Mouse (Mus musculus) myocyte (in vitro differentiated cells): ENCODE measurements at regions not wholly inside any gene's neighbourhood (a gene's known extent, or its start where the extent isn't known, plus 50 kb on each side); places are given as distances from the start of the nearest gene placed in this dataset.
A peak's percentile ranks its signal among the peaks of the same experiment; 100 is the strongest.

Experiments
- H3K27me3 ChIP-seq: one replicate; pipeline ENCODE4 v1.6.1; 2011; ENCODE audit not compliant: control insufficient read depth, insufficient read depth, insufficient read length
- H3K36me3 ChIP-seq: one replicate; pipeline ENCODE4 v1.6.1; 2011; ENCODE audit not compliant: control insufficient read depth, insufficient read depth
- H3K4me2 ChIP-seq: one replicate; pipeline ENCODE4 v1.6.1; 2011; ENCODE audit warnings: low read depth, control low read depth
- H3K4me3 ChIP-seq: one replicate; pipeline ENCODE4 v1.5.1; 2011; ENCODE audit warnings: mild to moderate bottlenecking, control low read depth, moderate library complexity
- H3K79me2 ChIP-seq: one replicate; pipeline ENCODE4 v1.6.1; 2011; ENCODE audit not compliant: control insufficient read depth, insufficient read depth
- H3ac ChIP-seq: one replicate; pipeline ENCODE4 v1.6.1; 2011; ENCODE audit not compliant: control insufficient read depth, insufficient read length
- CEBPB ChIP-seq: IDR thresholded peaks from 2 replicates; pipeline ENCODE4 v1.6.1; 2011; ENCODE audit warnings: mild to moderate bottlenecking, moderate library complexity; ENCODE audit not compliant: poor library complexity, insufficient read depth, severe bottlenecking
- E2F4 ChIP-seq: IDR thresholded peaks from one replicate; pipeline ENCODE4 v1.6.1; 2011; ENCODE audit warnings: mild to moderate bottlenecking, control low read depth, moderate library complexity; ENCODE audit not compliant: insufficient read depth
- MAX ChIP-seq: IDR thresholded peaks from one replicate; pipeline ENCODE4 v1.6.1; 2011; ENCODE audit warnings: low read depth, mild to moderate bottlenecking, control low read depth
- MYOD1 ChIP-seq, 3 experiments: IDR thresholded peaks; one replicate each; pipeline ENCODE4 v1.6.1; 2011; ENCODE audit warnings: control low read depth in 2 of 3, low read depth in 2 of 3, mild to moderate bottlenecking in 2 of 3, moderate library complexity in 1 of 3; ENCODE audit not compliant: insufficient read length in 2 of 3, control insufficient read depth in 1 of 3
- MYOG ChIP-seq, 3 experiments: IDR thresholded peaks; one replicate each; pipeline ENCODE4 v1.6.1; 2011; ENCODE audit warnings: control low read depth in 2 of 3, low read depth in 2 of 3, mild to moderate bottlenecking in 2 of 3; ENCODE audit not compliant: insufficient read length in 2 of 3, control insufficient read depth in 1 of 3, insufficient read depth in 1 of 3
- POLR2A ChIP-seq: IDR thresholded peaks from one replicate; pipeline ENCODE4 v1.6.1; 2011; ENCODE audit warnings: low read depth, mild to moderate bottlenecking, control low read depth, moderate library complexity; ENCODE audit not compliant: insufficient read length
- POLR2AphosphoS2 ChIP-seq: IDR thresholded peaks from one replicate; pipeline ENCODE4 v1.6.1; 2011; ENCODE audit warnings: low read depth, control low read depth; ENCODE audit not compliant: insufficient read length
- REST ChIP-seq: IDR thresholded peaks from one replicate; pipeline ENCODE4 v1.6.1; 2011; ENCODE audit warnings: mild to moderate bottlenecking, control low read depth, moderate library complexity; ENCODE audit not compliant: insufficient read depth, insufficient read length
- SRF ChIP-seq: IDR thresholded peaks from one replicate; pipeline ENCODE4 v1.6.1; 2011; ENCODE audit warnings: low read depth; ENCODE audit not compliant: control insufficient read depth, insufficient read length
- TCF12 ChIP-seq: IDR thresholded peaks from one replicate; pipeline ENCODE4 v1.6.1; 2011; ENCODE audit warnings: mild to moderate bottlenecking, control low read depth; ENCODE audit not compliant: poor library complexity, insufficient read depth, severe bottlenecking
- TCF3 ChIP-seq: IDR thresholded peaks from one replicate; pipeline ENCODE4 v1.6.1; 2011; ENCODE audit warnings: low read depth, control low read depth; ENCODE audit not compliant: insufficient read length
- USF1 ChIP-seq: IDR thresholded peaks from one replicate; pipeline ENCODE4 v1.6.1; 2011; ENCODE audit warnings: low read depth, mild to moderate bottlenecking, control low read depth, moderate library complexity

DNA sequence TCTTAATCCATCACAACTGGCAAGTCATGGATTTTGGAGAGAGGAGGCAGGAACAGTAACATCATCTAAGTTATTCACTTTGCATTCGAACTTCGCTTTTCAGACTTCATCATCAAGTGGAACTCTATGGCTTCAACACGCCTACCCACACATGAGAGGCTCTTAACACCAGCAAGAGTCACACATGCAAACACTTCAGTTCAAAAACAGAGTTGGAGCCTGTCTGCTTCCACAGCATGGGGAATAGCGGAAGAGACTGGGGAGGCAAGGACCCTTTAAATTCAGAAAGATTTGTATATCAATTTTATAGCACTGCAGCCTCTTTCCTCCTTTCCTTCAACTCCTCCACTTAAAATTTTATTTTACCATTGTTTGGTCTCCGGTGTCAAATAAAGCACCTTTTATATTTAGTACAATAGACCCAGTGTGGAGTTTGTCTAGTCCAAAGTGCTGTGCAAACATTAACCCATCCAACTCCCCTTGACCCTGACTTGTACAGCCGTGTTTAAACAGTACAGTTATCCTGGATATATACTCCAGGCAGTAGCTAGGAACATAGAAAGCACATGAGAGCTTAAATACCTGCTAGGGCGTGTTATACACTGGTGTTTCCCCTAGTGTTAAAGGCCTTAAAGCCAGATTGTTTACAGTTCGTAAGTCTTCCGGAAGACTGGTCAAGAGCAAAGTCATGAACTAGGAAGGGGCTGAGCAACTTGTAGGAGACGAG, 203.5 kb downstream of the Fgf9 start:
- no peak overlapping the region for H3ac ChIP-seq
- H3K4me2 ChIP-seq, result no peak overlapping the region
- no peak overlapping the region for H3K4me3 ChIP-seq
- H3K27me3 ChIP-seq, result no peaks in the 10 kb centered on the region
- no peaks in the 10 kb centered on the region for H3K36me3 ChIP-seq
- TF ChIP-seq POLR2A (no peak), MAX (no peak), SRF (no peak), USF1 (no peak), MYOD1 (IDR thresholded peaks at IDR 0.05; ENCODE audit: control insufficient read depth in 1 of 3, insufficient read length in 2 of 3, low read depth in 2 of 3) (no peak), TCF3 (no peak), E2F4 (no peak), TCF12 (no peak), MYOG (IDR thresholded peaks at IDR 0.05; ENCODE audit: control insufficient read depth in 1 of 3, insufficient read depth in 1 of 3, insufficient read length in 2 of 3, low read depth in 2 of 3) (no peak), POLR2AphosphoS2 (no peak)
- H3K79me2 ChIP-seq, result no peaks in the 10 kb centered on the region

DNA sequence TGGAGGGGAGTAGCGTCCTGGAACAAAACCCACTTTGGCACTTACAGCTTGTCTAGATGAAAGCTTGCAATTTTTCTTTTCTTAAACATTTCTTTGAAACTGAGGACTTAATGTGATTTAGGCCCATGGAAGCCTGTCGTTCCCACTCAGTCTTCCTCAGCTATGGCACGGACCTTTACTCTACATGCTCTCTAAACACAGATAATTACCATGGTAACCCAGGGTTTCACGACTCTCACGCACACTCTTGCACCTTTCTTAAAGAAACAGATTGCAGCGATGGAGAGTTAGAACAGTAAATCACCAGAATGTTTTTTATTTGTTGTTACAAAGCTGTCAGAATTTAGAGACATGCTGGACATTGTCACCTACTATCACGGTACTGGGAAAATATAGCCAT, 195.0 kb downstream of the Fgf9 start:
- TF ChIP-seq MYOD1 (IDR thresholded peaks at IDR 0.05; ENCODE audit: control insufficient read depth in 1 of 3, insufficient read length in 2 of 3, low read depth in 2 of 3) (no peak), POLR2A (no peak), MAX (no peak), POLR2AphosphoS2 (no peak), CEBPB (no peak), E2F4 (no peak), MYOG (IDR thresholded peaks at IDR 0.05; ENCODE audit: control insufficient read depth in 1 of 3, insufficient read depth in 1 of 3, insufficient read length in 2 of 3, low read depth in 2 of 3) (no peak), SRF (no peak), REST (no peak), TCF12 (no peak), TCF3 (no peak), USF1 (no peak)
- no peak overlapping the region for H3ac ChIP-seq
- H3K4me3 ChIP-seq, result no peak overlapping the region
- no peaks in the 10 kb centered on the region for H3K36me3 ChIP-seq
- H3K79me2 ChIP-seq, result no peaks in the 10 kb centered on the region
- no peak overlapping the region for H3K4me2 ChIP-seq
- no peaks in the 10 kb centered on the region for H3K27me3 ChIP-seq

DNA sequence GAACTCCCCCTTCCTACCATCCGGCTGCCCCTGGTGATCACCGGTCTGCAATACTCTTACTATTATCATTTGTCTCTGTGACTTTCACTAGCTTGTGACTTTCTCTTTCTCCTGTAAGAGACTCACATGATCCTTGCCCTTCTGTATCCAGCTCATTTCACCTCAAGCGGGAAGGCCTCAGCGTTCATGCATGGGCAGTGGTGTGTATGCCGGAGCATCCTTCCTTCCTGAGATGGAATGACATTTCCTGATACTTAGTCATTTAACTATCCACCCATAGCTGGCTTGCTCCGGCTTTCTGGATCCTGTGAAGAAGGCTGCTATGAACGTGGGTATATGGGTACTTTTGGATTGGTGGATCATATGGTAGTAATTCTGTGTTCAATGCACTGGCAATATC, 194.1 kb downstream of the Fgf9 start:
- no peak overlapping the region for H3K4me3 ChIP-seq
- H3K4me2 ChIP-seq, result no peak overlapping the region
- H3ac ChIP-seq, result no peak overlapping the region
- H3K79me2 ChIP-seq, result no peaks in the 10 kb centered on the region
- H3K36me3 ChIP-seq, result no peaks in the 10 kb centered on the region
- TF ChIP-seq CEBPB (no peak), MYOD1 (IDR thresholded peaks at IDR 0.05; ENCODE audit: control insufficient read depth in 1 of 3, insufficient read length in 2 of 3, low read depth in 2 of 3) (no peak), MYOG (IDR thresholded peaks at IDR 0.05; ENCODE audit: control insufficient read depth in 1 of 3, insufficient read depth in 1 of 3, insufficient read length in 2 of 3, low read depth in 2 of 3) (no peak), USF1 (no peak), REST (no peak), MAX (no peak), TCF3 (no peak), POLR2A (no peak), TCF12 (no peak), POLR2AphosphoS2 (no peak), E2F4 (no peak), SRF (no peak)
- no peaks in the 10 kb centered on the region for H3K27me3 ChIP-seq

DNA sequence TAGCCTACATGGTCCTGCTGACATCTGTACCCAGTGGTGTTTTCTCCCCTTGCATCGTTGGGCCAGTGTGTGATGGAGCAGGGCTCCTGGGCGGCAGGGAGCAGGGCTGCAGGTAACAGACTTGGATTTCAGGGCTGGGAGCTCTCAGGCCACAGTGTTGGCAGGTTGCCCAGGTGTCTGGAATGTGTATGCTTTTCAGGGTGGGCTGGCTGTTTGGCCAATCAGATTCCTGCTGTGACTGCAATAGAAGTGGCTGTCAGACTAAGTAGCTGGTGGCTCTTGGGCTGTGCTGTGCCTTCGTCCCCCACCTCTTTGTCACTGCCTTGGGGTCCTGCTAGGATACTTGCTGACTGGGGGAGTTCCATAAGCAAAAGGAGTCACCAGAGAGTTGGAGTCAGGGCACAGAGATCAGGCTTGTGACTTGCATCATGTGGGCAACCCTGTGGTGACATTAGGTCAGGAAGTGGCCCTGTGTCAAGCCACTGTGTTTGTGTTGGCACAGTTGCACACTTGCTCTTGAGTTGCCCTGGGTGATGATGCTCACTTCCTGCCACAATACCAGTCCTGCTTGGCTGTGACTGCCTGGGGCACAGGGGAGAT, 183.1 kb downstream of the Fgf9 start:
- TF ChIP-seq MYOD1 (IDR thresholded peaks at IDR 0.05; ENCODE audit: control insufficient read depth in 1 of 3, insufficient read length in 2 of 3, low read depth in 2 of 3) (peak in 1 of 3 experiments; percentile 52), USF1 (no peak), TCF12 (no peak), MYOG (IDR thresholded peaks at IDR 0.05; ENCODE audit: control insufficient read depth in 1 of 3, insufficient read depth in 1 of 3, insufficient read length in 2 of 3, low read depth in 2 of 3) (peak in 1 of 3 experiments; percentile 39), CEBPB (no peak)
- Histone ChIP-seq H3K27me3 (no peaks in the 10 kb centered on the region), H3K4me3 (no peak overlapping the region), H3ac (no peak overlapping the region), H3K4me2 (peak overlapping the region; percentile 24), H3K79me2 (no peaks in the 10 kb centered on the region), H3K36me3 (no peaks in the 10 kb centered on the region)

DNA sequence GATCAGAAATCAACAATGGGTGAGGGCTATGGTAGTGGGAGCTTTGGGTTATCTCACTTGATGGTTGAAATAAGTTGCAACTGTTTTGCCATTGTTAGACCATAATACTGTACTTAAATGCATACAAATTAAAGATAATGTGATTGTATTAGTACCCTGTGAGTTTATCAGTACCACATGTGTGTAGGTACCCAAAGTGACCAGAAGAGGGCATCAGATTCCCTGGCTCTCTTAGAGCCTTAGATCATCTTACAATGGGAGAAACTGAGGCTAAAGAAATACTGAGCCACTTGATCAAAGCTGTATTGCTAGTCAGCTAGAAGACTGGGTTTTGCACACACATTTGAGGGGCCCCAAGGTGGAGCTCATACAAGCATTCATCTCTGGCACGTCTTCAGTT, 155.5 kb downstream of the Fgf9 start:
- no peaks in the 10 kb centered on the region for H3K79me2 ChIP-seq
- H3K4me3 ChIP-seq, result no peak overlapping the region
- no peaks in the 10 kb centered on the region for H3K36me3 ChIP-seq
- no peak overlapping the region for H3K4me2 ChIP-seq
- H3K27me3 ChIP-seq, result no peaks in the 10 kb centered on the region
- TF ChIP-seq MYOD1 (IDR thresholded peaks at IDR 0.05; ENCODE audit: control insufficient read depth in 1 of 3, insufficient read length in 2 of 3, low read depth in 2 of 3) (no peak), MAX (no peak), SRF (no peak), MYOG (IDR thresholded peaks at IDR 0.05; ENCODE audit: control insufficient read depth in 1 of 3, insufficient read depth in 1 of 3, insufficient read length in 2 of 3, low read depth in 2 of 3) (no peak), POLR2AphosphoS2 (no peak), TCF3 (no peak), TCF12 (no peak), USF1 (no peak), POLR2A (no peak), E2F4 (no peak), REST (no peak), CEBPB (no peak)
- H3ac ChIP-seq, result no peak overlapping the region
